Mouse (Mus musculus) kidney, embryonic 15.5 days (tissue): Measurements from ENCODE around the gene Slf2. TPM values are rescaled to one million over a fixed set of nuclear protein-coding genes. Genes with fewer than 3 reads are reported as not detected.

ENCODE experiments used
- ATAC-seq: fragments of 200-750 bp; cut with Nextera tagmentation; replicated peaks from 2 replicates; pipeline ENCODE4 v1.8.0; 2017; ENCODE audit warnings: moderate TSS enrichment; ENCODE audit not compliant: low FRiP score
- H3K27ac ChIP-seq: fragments of 300-500 bp; sonication (generic); 2 replicates; pipeline ENCODE4 v1.5.1; 2015; ENCODE audit warnings: mild to moderate bottlenecking, inconsistent platforms
- H3K27me3 ChIP-seq: fragments of 300-500 bp; sonication (generic); 2 replicates; pipeline ENCODE4 v1.6.1; 2015; ENCODE audit warnings: inconsistent platforms
- H3K36me3 ChIP-seq: fragments of 300-500 bp; sonication (generic); 2 replicates; pipeline ENCODE4 v1.6.1; 2015; ENCODE audit warnings: inconsistent platforms
- H3K4me1 ChIP-seq: fragments of 300-500 bp; sonication (generic); 2 replicates; pipeline ENCODE4 v1.6.1; 2015; ENCODE audit warnings: inconsistent platforms
- H3K4me2 ChIP-seq: fragments of 300-500 bp; sonication (generic); 2 replicates; pipeline ENCODE4 v1.6.1; 2015; ENCODE audit warnings: moderate library complexity, mild to moderate bottlenecking, inconsistent platforms
- H3K4me3 ChIP-seq: fragments of 300-500 bp; sonication (generic); replicated peaks from 2 replicates; pipeline ENCODE4 v1.5.1; 2015; ENCODE audit warnings: mild to moderate bottlenecking, inconsistent platforms
- H3K9ac ChIP-seq: fragments of 300-500 bp; sonication (generic); 2 replicates; pipeline ENCODE4 v1.6.1; 2015; ENCODE audit warnings: mild to moderate bottlenecking, inconsistent platforms
- H3K9me3 ChIP-seq: fragments of 300-500 bp; sonication (generic); replicated peaks from 2 replicates; pipeline ENCODE4 v1.6.1; 2016; ENCODE audit warnings: inconsistent platforms
- WGBS: fragments of 180-500 bp; shearing (Covaris S2); methylation state at CpG from one replicate; pipeline ENCODE4 v1.1.7; 2015; ENCODE audit warnings: mixed read lengths; 5-methylcytosine and 5-hydroxymethylcytosine counted together
- polyA plus RNA-seq: library from polyadenylated mRNA; unstranded; fragments of >200 nt; fragmentation: Nextera tagmentation; extraction: Ambion mirVana; gene quantifications from 2 replicates; pipeline ENCODE4 v1.2.1, GENCODE M21; 2015

The Slf2 gene
- polyA plus RNA-seq, 1 experiment from 2014 or later, result 40.5 TPM

DNA sequence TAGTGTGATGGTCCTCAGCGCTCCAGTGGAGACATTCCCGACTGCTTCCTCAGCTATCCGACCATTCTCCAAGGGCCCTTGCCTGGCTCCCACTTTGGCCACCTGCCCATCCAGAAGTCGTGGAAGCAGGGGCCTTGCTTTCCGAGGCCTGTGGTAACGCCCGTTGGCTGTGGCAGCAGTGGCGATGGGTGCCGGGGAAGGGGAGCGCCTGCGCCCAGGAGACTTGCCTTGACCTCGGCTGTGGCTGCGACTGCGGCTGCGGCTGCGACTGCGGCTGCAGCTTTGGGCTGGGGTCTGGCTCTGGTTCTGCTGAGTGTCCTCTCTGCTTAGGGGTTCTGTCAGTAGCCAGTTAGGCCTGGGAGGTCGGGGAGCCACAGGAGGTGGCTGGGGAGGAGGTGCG, 97.8 kb downstream of the Slf2 start:
- Histone ChIP-seq H3K36me3 (peaks cover 55% of the 10 kb centered on the region), H3K4me2 (no peak overlapping the region), H3K4me3 (no peak overlapping the region), H3K9me3 (no peaks in the 10 kb centered on the region), H3K4me1 (peaks cover 56% of the 10 kb centered on the region), H3K27me3 (no peaks in the 10 kb centered on the region), H3K27ac (no peak overlapping the region), H3K9ac (no peak overlapping the region)
- 62% methylated on average over 19 of the region's 19 CpGs for WGBS
- ATAC-seq, result no peak

DNA sequence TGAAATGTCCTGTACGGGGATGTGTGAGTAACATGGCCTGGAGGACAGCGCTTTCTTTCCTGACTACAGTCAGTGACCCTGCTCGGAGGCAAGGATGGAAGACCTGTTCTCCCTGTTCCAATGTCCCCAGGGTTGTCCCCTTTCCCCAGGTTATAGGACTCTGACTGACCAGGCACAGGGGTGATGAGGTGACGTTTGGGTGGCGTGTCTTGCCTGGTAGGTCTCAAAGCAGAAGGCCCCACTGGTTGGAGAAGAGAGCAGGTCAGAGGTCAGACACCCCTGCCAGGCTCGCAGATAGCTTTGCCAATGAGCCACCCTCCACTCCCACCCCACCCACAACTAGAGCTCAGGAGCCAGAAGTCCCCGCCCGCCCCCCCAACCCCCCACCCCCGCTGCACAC, 98.6 kb downstream of the Slf2 start:
- Histone ChIP-seq H3K27me3 (no peaks in the 10 kb centered on the region), H3K9ac (no peak overlapping the region), H3K27ac (no peak overlapping the region), H3K4me3 (no peak overlapping the region), H3K4me2 (no peak overlapping the region), H3K4me1 (peaks cover 51% of the 10 kb centered on the region), H3K9me3 (no peaks in the 10 kb centered on the region), H3K36me3 (peaks cover 48% of the 10 kb centered on the region)
- WGBS, result 54% methylated on average over 9 of the region's 9 CpGs
- ATAC-seq, result no peak

DNA sequence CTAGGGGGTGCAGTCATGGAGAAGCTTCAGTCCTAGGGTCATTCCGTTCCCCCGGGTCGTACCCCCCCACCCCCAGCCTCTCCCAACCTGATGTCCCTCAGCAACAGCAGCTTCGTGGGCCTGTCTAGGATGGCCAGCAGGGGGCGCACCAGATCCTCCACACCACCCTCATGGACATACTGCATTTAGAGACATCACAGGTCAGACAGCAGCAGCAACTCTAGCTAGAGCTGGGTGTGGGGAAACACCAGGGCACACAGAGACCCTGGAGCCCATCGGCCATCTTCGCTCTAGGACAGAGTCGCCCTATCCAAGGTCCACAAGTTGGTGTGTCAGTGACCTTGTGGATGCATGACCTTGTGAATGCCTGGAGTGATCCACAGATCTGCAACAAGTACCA, 99.2 kb downstream of the Slf2 start:
- ATAC-seq, result peak; percentile 17; the same call in 1 of the 2 replicates
- no peak overlapping the region for H3K9ac ChIP-seq
- H3K9me3 ChIP-seq, result no peaks in the 10 kb centered on the region
- H3K4me2 ChIP-seq, result no peak overlapping the region
- peaks cover 43% of the 10 kb centered on the region for H3K36me3 ChIP-seq
- 0 out of 2 replicates have a peak overlapping the region, but pooled peaks have one; percentile 21 for H3K4me3 ChIP-seq
- no peaks in the 10 kb centered on the region for H3K27me3 ChIP-seq
- peaks cover 48% of the 10 kb centered on the region for H3K4me1 ChIP-seq
- 37% methylated on average over 8 of the region's 8 CpGs for WGBS
- no peak overlapping the region for H3K27ac ChIP-seq

DNA sequence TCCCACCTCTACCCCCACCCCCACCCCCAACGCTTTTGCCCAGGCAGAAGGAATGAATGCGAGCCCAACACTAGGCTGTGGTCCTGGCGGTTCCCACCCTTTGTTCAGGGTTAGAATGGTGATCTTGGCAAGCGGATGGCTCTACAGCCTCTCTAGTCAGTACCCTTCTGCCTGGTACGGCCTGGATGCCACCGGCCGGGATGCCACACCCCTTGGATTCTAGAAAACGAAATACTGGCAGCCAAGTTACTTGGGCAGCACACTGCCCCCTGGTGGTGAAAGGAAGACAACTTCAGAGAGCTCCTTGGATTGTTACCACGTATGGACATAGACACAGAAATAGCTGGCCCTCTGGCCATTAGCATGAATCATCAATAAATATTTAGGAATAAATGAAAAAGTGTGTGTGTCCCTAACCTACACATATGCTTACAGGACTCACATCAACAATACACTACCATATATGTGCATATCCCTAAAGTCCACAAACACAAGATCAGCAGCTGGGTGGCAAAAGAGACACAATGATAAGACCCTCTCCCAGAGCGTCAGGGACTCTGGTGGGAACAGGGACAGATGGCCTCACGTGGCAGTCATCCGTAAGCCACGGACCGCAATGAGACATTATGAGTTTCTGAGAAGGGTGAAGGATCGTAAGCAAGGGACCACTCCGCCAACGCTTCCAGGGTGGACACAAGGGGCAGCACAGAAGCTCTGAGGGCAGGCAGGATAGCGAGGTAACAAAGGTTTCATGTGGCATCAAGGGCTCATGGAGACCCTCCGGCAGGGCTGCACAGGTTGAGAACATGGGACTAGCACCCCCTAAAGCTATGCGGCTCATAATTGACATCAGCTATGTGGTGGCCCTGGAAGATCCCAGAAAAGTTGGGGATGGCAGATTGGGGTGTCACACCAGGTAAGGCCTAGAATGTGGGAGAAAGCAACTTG, 100.1 kb downstream of the Slf2 start:
- WGBS, result 37% methylated on average over 20 of the region's 20 CpGs
- Histone ChIP-seq H3K27ac (no peak overlapping the region), H3K36me3 (peaks cover 33% of the 10 kb centered on the region), H3K9me3 (no peaks in the 10 kb centered on the region), H3K4me1 (peaks cover 48% of the 10 kb centered on the region), H3K4me2 (peak overlapping the region; percentile 55), H3K4me3 (peak overlapping the region; percentile 21; the same call in 1 of the 2 replicates), H3K9ac (no peak overlapping the region), H3K27me3 (no peaks in the 10 kb centered on the region)
- ATAC-seq, result peak; percentile 29; the same call in 1 of the 2 replicates

DNA sequence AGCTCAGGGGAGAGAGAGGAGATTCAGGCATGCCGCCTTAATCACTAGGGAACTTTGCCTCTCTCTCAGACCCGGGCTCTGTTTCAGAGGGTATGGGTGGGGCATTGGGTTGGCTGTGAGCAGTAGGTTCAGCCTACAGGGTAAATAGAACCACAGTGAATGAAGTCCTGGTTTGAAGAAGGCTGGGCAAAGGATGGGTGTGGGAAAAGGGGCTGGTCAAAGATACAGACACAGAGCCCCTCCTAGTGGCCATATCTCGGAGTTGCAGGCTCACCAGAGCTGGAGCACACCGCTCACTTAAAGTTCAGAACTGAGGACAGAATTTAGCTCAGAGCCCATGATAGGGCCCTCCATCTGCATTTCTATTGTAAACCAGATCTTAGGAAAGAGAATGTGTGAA, 100.8 kb downstream of the Slf2 start:
- ATAC-seq, result 0 out of 2 replicates have a peak, but pooled peaks have one; percentile 2
- 17% methylated on average over 4 of the region's 4 CpGs for WGBS
- Histone ChIP-seq H3K4me3 (no peak overlapping the region), H3K4me1 (peaks cover 47% of the 10 kb centered on the region), H3K4me2 (no peak overlapping the region), H3K27ac (no peak overlapping the region), H3K36me3 (peaks cover 26% of the 10 kb centered on the region), H3K27me3 (no peaks in the 10 kb centered on the region), H3K9me3 (no peaks in the 10 kb centered on the region), H3K9ac (no peak overlapping the region)

Other genes starting within 250 kb of the Slf2 start
- gene Pax2, start 175.1 kb upstream of the Slf2 start, polyA plus RNA-seq, result 34.6 and 36.9 TPM in 2 replicates
- 5.3 and 6.5 TPM in 2 replicates for gene Sema4g, start 58.0 kb downstream of the Slf2 start, polyA plus RNA-seq
- 29.4 and 29.7 TPM in 2 replicates for gene Twnk, start 74.5 kb downstream of the Slf2 start, polyA plus RNA-seq
- gene Mrpl43, start 75.3 kb downstream of the Slf2 start, polyA plus RNA-seq, result 71.9 and 73.5 TPM in 2 replicates
- 66.6 and 72.8 TPM in 2 replicates for gene Lzts2, start 83.3 kb downstream of the Slf2 start, polyA plus RNA-seq
- 0.78 and 1.1 TPM in 2 replicates for gene Pdzd7, start 114.6 kb downstream of the Slf2 start, polyA plus RNA-seq
- 20.2 and 24.4 TPM in 2 replicates for gene Sfxn3, start 116.4 kb downstream of the Slf2 start, polyA plus RNA-seq
- gene Kazald1, start 144.1 kb downstream of the Slf2 start, polyA plus RNA-seq, result 13.3 and 20.2 TPM in 2 replicates
- gene Tlx1, start 219.5 kb downstream of the Slf2 start, polyA plus RNA-seq, result not detected in 2 replicates